Mouse (Mus musculus) CH12F3 (cell line): ENCODE measurements around the gene Akap5.

Experiments used
- in situ Hi-C: fragments of 300-500 bp; cut with MboI; formaldehyde crosslinking; loops from 2 replicates; pipeline ENCODE4 v1.14.3; 2020; ENCODE audit warnings: low sequenced_read_pairs

Akap5 gene

DNA sequence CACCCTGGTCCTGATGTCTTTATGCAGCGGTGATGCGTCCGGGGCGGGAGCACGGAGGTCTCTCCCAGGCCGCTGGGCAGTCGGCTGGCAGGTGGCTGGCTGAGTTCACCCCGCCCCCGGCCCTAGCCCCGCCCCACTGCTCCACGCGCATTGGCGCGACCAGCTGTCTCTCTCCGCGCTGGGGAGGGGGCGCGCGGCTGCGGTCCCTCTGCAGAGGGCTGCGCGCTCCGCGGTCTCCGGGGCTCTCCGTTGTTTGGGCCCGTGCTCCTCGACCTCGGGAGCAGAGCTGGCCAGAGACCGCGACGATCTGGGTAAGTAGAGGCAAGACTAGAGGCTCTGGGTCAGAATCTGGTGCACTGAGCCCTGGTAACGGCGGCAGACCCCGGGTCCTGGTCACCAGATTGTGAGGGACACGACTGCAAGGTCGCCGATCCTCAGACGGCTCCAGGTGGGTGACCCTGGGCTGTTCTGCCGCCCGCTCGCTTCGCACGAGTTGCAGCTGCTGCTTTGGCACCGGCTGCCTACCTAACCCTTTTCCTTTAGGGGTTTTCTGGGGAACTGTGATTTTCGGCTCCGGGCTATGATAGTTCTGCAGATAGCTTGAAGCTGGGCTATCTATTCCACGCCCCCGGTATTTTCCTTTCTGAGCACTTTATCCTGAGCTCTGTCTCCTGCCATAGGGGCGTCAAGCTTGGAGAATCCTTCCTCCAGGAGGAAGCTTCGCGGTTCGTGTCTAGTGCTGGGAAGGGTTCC is at the start of gene Akap5:
Gene Akap5, plus strand, starts transcription at position 213 of the 753 bp plus-strand sequence.
- in situ Hi-C loops = loop anchor here (25.0 kb wide), 1 partner anchor 538 kb away; no protein-coding TSS in a partner anchor

DNA sequence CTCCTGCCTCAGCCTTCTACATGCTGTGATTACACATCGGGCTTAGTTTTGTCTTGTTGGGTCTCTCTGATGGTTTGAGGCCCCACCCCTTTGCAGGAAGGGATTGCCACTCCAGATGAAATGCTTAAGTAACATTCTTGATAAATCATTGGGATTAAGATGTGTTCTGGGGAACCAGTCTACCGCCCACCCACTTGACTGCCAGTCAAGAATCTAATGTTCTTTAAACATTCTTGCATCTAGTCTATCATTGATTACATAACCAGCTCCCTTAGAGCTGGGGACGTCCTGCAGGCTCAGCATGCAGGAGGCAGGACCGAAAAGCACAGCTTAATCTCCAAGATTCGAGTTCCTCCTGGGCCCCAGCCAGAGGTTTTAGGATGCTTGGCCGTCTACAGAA is 46.5 kb upstream of the Akap5 start:
- in situ Hi-C loops = no loop called here

DNA sequence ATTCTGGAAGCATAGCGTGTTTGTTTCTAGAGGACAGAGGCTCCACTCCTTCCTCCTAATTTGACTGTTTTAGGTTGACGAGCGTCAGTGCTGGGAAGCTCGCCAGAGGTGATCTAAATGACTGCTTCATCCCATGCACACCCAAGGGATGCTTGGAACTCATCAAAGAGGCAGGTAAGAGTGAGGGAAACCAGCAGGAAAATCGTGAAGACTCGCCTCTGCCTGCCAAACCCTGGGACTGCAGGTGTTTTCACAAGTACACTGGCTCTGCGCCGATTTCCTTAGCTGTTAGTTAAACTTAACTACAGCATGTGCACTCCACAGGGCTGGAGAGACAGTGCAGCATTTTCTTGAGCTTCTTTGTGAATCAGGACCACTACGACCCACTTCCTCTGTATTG is 44.1 kb upstream of the Akap5 start:
- in situ Hi-C loops = no loop called here

DNA sequence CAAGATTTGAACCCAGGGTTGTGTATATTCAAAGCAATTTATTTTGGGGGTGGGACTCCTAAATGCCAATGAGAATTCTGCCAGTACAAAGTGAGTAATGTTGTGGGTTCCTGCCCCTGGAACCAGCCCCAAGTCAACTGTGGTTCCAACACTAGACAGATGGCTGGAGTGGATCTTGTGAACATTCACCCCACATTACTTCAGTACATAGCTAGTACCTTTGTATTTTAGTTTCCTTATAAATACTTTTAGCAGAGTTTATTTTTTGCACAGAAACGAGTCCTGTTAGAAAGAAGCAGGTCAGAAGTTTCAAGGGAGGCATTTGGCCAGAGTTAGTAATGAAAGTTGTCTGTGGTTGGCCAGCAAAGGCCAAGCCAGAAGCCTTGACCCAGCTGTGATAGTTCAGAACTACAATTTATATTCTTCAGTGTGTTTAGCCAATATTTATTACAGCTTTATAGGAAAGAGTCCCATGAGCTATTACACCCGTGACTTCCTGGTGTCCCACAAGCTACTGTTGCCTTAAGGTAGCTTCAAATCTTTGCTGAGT is 43.5 kb upstream of the Akap5 start:
- in situ Hi-C loops = no loop called here

DNA sequence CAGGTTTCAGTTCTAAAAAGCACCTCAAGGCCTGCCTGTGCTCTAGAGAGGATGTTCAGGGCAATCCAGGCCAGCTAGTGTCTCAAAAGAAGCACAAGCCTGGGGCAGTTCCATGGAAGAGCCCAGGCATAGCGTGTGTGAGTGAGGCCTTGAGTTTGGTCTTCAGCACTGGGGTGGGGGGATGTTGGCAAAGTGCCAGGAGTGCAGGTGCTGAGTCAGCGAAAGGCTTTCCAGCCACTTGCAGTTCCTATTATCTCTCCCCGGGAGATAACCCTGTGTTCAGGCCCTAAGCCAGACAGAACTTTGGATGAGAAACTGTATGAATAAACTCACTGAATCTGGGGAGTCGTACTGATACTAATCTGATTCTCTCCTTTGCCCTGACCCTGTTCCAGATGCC is 42.6 kb upstream of the Akap5 start:
- in situ Hi-C loops = no loop called here

DNA sequence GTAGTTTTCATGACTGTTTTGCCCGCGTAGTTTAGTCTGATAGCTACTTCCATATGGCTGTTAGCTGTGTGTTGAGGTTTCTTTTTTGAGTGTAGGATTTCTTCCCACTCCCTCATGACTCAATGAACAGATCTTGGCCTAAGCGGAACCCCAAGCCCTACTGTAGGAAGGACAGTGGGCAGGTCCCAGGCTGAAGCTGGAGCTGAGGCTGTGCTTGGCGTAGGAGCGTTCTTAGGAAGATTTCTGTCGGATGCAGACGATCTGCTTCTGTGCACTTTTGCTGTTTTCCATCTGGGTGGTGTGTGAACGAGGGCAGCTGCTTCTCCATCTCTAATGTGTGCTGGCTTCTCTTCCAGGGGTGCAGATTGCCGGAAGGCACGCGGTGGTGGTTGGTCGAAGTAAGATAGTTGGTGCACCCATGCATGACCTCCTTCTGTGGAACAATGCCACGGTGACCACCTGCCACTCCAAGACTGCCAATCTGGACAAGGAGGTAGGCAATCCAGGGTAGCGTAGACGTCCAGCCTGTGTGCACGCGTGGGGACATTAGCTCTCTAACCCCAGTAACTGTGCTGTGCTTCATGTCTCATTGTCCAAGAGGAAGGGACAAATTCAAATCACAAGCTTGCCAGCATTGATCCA is 42.0 kb upstream of the Akap5 start:
- in situ Hi-C loops = no loop called here

DNA sequence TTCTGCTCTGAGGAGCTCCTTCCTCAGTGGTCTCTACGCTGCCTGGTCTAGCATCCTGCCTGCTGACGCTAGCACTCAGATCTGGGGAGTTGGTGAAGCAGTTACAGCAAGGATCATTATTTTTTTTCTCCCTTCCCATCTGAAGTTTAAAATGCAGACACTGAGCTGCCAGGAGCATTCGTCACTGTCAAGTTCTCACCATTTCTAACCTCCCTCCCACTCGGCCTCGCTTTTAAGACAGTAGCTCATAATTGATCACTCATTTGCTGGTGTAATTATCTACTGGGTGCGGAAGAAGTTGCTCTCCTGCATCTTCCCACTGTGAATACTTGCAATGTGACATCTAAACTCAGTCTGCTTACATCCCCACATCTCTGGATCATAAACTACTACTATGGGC is 39.3 kb upstream of the Akap5 start:
- in situ Hi-C loops = no loop called here

DNA sequence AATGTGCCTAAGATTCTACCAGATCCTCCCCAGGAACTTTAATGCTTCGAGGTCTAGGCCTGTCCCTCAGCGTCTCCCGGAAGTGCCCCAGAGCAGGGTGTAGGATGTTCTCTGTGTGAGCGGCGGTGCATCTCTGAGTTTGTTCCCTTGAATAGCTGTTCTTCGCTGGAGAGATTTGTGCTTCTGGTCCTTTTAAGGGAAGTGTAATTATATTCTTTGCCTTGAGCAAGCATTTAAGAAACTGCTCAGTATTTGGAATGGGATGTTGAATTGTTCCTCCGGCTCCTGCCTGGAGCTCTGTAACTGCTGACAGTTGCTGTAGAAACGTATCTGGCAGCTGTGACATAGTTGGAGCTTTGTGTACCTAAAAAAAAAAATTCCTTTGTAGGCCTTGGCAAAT is 36.7 kb upstream of the Akap5 start:
- in situ Hi-C loops = no loop called here

DNA sequence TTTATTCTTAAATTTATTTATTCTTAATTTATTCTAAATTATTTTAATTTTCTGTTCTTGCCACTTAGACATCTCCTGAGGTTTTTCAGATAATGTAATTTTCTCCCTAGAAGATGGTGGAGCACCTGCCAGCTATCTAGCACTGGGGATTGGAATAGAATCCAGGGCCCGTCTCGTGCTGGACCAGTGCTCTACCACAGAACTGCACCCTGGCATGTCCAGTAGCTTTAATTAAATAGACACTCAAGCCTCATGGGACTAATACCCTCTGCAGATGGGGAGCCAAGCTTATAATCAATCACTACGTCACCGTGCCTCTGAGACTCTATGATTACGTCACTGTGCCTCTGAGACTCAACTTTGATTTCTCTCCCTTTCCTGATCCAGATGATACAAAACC is 36.2 kb upstream of the Akap5 start:
- in situ Hi-C loops = no loop called here

DNA sequence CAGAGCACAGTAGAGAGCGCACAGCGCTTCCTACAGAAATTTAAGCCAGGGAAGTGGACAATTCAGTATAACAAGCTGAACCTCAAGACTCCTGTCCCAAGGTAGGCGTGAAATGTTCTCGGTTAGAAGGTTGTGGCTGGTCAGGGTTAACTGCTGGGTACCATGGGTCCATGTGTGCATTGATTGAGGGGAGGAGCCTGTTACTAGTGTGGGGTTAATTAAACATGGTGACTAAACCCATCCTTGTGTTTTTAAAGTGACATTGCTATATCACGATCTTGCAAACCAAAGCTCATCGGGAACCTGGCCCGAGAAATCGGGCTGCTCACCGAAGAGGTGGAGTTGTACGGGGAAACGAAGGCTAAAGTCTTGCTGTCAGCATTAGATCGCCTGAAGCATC is 35.3 kb upstream of the Akap5 start:
- in situ Hi-C loops = no loop called here

DNA sequence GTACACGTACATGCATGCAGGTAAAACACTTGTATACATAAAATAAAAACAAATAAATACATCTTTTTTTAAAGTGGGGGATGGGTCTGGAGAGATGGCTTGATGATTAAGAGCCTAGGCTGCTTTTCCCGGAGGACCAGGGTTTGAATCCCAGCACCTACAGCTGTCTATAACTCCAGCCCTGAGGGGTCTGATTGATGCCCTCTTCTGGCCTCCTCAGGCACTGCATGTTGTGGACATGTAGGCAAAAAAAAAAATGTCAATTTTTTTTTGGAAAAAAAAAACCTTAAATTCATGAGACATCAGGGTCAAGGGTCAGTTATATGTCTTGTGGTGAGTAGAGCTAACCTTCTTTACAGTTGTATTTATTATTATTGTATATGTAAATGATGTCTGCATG is 34.4 kb upstream of the Akap5 start:
- in situ Hi-C loops = no loop called here

DNA sequence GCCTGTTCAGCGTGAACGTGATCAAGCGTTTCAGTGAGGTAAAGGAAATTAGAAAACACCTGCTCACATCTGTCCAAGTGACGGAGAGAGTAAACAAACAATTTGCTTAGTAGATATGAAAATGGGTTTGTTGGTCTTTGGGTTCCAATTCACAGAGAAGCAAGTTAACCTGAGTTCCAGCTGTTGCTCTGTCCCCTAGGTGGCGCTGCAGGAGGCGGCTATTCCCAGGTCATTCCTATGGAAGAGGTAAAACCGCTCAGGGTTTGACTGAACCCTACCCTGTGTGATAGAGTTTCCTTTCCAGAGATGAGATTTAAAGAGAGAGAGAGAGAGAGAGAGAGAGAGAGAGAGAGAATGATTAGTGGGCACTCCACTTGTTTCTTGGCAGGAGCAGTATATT is 31.5 kb upstream of the Akap5 start:
- in situ Hi-C loops = no loop called here

DNA sequence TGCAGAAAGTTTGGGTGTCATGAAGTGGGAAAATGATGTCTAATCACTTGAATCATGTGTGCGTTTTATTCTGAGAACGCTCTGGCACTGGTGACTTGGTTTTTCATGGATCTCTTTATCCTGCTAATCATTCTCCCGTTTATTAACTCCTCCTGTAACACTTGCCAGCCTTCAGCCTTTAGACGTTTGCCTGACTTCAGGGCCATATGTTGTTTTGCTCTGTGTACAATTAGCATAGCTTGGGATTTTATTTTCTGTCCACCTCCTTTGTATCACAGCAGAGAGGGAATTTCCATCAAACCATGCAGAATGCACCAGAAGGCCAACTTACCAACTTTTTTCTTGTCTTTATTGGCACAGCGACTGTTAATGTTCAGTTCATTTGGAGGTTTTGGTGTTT is 26.9 kb upstream of the Akap5 start:
- in situ Hi-C loops = no loop called here

DNA sequence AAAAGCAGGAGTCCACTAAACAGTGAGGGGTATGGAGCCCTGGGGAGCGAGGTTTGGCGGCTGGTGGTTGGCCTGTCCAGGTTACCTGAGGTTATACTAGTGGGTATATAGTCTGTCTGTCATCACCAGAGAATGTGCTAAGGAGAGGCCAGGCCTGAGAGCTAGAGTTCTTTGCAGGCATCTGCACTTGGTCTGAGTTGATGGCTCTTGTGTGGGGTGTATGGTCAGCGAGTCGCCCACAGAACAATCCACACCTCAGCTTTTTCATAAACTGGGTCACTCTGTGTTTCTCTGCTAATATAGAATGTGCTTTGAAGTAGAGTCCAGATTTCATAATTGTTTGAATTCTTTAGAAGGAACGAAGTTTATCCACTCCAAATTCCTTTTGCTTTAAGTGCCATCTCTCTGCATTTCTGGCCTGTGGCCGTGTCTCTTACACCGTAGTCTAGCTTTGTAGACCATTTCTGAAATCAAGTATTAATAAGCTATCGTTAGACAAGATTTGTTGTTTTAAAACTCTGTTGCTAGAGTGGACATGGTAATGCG is 25.3 kb upstream of the Akap5 start:
- in situ Hi-C loops = no loop called here

DNA sequence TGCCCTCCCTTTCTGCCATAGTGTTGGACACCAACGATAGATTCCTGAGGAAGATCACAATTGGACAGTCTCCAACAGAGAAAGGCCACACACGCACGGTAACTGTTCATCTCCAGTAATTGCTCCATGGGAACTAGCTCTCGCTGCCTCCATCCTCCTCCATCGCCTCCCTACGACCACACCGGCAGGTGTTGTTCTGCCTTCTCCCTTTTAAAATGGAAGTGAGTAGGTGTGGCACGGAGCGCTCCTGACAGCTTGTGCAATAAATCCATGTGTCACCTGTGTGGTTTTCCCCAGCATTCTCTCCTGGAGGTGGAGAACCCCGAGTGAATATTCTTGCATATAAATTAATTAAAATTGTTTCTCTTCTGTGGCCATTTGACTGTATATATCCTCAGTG is 24.3 kb upstream of the Akap5 start:
- in situ Hi-C loops = no loop called here

DNA sequence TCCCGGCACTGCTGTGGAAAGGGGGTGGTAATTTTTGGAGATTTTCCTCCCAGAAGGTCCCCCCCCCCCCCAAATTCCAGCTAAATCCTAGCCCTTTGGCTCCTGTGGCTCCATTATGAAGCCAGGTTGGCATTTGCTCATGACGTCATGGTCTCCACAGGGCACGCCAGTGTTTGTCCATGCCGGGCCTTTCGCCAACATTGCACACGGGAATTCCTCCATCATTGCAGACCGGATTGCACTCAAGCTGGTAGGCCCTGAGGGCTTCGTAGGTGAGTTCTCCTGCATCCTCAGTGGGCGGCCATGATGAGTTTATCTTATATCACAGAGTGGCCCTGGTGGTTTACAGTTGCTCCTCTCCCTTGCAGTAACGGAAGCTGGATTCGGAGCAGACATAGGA is 21.2 kb upstream of the Akap5 start:
- in situ Hi-C loops = no loop called here

DNA sequence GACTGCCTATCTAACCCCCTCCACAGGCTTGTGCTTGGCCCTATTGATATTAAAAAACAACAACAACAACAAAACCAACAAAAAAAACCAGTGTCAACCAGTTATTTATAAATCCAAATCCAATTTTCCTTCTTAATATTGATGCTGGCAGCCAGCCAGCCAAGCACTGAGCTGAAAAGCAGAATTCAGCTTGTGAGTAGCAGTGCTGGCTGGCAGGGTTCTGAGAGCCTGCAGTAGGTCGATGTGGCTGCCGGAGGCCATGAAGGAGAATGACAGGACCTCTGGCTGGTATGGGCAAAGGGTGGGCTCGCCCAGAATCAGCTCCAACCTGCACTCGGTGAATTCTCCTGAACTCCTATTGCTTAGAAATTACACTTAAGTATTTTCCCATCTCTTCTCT is 20.5 kb upstream of the Akap5 start:
- in situ Hi-C loops = no loop called here

DNA sequence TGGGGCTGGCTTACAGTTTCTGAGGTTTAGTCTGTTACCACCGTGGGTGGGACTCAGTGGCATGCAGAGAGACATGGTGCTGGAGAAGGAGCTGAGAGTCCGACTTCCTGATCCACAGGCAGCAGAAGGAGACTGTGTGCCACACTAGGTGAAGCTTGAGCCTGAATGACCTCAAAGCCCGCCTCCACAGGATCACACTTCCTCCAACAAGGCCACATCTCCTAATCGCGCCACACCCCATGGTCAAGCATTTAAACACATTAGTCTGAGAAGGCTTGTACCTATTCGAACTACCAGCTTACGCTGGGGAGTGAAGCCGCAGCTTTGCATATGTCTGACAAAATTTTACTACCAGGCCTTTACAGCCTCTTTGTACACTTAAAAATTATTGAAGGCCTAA is 19.6 kb upstream of the Akap5 start:
- in situ Hi-C loops = no loop called here

DNA sequence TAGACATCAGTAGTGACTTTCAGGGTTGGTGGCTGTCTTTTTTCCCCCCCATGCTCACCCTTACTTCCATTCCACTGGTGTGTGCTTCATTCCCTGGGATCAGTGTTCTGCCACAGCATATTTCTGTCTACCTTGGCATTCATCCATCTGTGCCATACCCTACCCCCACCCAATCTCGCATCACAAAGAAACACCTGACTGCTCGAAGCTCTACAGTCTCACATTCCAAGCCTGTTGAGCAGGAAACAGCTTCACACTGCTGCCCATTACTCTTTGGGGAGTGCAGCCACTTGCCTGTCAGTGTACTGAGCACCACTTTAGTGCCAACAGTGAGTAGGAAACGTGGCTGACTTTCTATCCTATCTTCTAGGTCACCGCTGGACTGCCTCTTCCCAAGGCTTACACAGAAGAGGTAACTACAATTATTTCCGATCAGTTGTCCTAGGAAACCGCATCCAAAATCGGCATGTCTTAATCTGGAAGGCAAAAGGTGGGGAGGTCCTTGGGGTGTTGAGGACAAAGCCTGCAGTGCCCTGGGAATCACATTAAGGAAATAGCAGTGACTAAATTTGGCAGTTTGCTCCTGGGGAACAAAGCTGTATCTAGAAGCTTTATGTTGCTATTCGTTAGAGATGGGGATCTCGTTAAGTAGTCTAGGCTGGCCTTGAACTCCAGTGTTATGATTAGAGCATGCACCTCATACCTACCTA is 17.7 kb upstream of the Akap5 start:
- in situ Hi-C loops = no loop called here

DNA sequence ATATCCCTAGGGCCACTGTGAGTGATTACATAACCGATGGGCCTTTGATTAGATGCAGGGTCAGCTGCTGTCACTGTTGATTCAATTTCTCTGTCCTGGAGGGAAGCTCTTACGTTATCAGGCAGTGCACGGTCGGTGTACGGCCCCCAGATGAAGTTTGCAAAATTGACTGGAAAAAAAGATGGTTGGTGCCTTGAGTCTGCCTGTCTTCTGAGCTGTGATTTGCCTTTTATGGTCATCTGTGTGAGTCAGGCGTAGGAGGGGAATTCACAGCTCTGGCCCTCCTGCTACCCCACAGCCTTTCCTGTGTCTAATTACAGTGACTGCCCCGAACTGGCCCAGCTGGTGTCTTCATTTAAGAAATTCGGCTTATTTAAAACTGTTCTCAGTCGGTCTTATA is 16.7 kb upstream of the Akap5 start:
- in situ Hi-C loops = no loop called here

DNA sequence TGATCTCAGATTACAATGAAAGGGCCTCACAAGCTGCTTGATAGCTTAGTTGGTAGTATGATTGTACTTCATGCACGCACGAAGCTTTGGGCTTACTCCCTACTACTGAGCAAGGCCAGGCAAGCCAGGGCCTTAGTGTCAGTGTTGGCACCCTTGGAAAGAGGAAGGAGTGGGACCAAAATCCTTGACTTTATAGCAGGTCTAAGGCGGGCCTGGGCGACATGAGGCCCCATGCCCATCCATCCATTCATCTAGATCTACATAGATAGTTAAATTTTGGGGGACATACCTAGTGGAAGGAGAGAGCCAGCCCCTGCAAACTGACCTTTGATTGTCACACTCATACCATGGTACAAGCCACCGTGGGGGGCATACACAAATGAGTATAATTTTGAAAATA is 16.3 kb upstream of the Akap5 start:
- in situ Hi-C loops = no loop called here

DNA sequence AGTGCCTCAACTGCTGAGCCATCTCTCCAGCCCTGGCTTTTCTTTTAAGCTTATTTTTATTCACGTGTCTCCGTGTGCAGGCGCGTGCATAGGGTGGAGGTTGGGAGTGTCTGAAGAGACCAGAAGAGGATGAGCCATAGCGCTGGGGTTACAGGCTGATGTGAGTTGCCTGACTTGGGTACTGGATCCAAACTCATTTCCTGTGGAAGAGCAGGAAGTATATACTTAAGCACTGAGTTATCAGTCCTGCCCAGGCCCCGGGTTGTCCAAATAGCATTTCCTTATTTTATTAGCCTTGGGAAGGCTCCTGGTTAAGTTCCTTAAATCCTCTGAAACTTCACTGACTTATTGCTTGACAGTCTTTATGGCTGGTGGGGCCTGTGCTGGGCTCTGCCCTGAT is 14.7 kb upstream of the Akap5 start:
- in situ Hi-C loops = no loop called here
